Mouse (Mus musculus) forebrain, embryonic 16.5 days (tissue): ENCODE measurements around the gene Trim31. TPM values are rescaled to one million over a fixed set of nuclear protein-coding genes. Genes with fewer than 3 reads are reported as not detected.
A peak's percentile ranks its signal among the peaks of the same experiment; 100 is the strongest.

ENCODE experiments used
- ATAC-seq: fragments of 200-750 bp; cut with Nextera tagmentation; 2 replicates; pipeline ENCODE4 v1.8.0; 2017; ENCODE audit warnings: mild to moderate bottlenecking, moderate library complexity
- H3K27ac ChIP-seq: fragments of 300-500 bp; sonication (generic); 2 replicates; pipeline ENCODE4 v1.5.1; 2014; ENCODE audit warnings: low read length, control low read depth
- H3K27me3 ChIP-seq: fragments of 300-500 bp; sonication (generic); replicated peaks from 2 replicates; pipeline ENCODE4 v1.6.1; 2014; ENCODE audit warnings: low read length; ENCODE audit not compliant: control insufficient read depth, insufficient read depth
- H3K36me3 ChIP-seq: fragments of 300-500 bp; sonication (generic); 2 replicates; pipeline ENCODE4 v1.6.1; 2014; ENCODE audit not compliant: control insufficient read depth, insufficient read depth
- H3K4me1 ChIP-seq: fragments of 300-500 bp; sonication (generic); replicated peaks from 2 replicates; pipeline ENCODE4 v1.6.1; 2014; ENCODE audit warnings: low read length; ENCODE audit not compliant: control insufficient read depth, insufficient read depth
- H3K4me2 ChIP-seq: fragments of 300-500 bp; sonication (generic); 2 replicates; pipeline ENCODE4 v1.6.1; 2014; ENCODE audit warnings: mild to moderate bottlenecking, low read length, control low read depth
- H3K4me3 ChIP-seq: fragments of 300-500 bp; sonication (generic); replicated peaks from 2 replicates; pipeline ENCODE4 v1.5.1; 2014; ENCODE audit warnings: mild to moderate bottlenecking, low read length, control low read depth
- H3K9ac ChIP-seq: fragments of 300-500 bp; sonication (generic); replicated peaks from 2 replicates; pipeline ENCODE4 v1.6.1; 2014; ENCODE audit warnings: low read depth, low read length, control low read depth
- H3K9me3 ChIP-seq: fragments of 300-500 bp; sonication (generic); 2 replicates; pipeline ENCODE4 v1.6.1; 2016; ENCODE audit warnings: low read length; ENCODE audit not compliant: control insufficient read depth
- WGBS: fragments of 180-500 bp; shearing (Covaris S2); extraction: QIAGEN DNeasy Blood & Tissue Kit; methylation state at CpG from one replicate; pipeline ENCODE4 v1.1.7; 2014; 5-methylcytosine and 5-hydroxymethylcytosine counted together
- polyA plus RNA-seq: library from polyadenylated mRNA; unstranded; fragments of >200 nt; fragmentation: Nextera tagmentation; extraction: Ambion mirVana; gene quantifications from 2 replicates; pipeline ENCODE4 v1.2.1, GENCODE M21; 2015

The Trim31 gene
- polyA plus RNA-seq, 1 experiment from 2014 or later: not detected

DNA sequence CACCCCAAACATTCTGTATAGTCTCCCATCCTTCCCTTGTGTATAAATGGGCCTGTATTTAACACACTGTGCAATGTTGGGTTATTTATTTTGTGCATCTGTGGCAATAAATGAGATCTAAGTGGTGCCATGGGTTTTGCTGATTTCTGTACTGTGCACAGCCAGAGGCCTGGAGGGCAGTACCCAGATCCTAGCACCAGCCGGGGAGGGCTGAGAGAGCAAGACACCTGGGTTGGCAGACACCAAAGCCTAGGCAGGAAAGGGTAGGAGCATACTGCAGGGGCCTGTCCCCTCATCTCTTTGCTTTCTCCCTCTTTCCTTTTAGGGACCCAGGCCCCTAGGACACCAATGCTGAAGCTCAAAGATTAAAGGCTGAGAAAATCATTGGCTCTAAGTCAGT is 50.4 kb downstream of the Trim31 start:
- Histone ChIP-seq H3K9ac (no peak overlapping the region), H3K36me3 (peaks cover 8% of the 10 kb centered on the region; the same call in 1 of the 2 replicates), H3K4me1 (peaks cover 21% of the 10 kb centered on the region), H3K4me3 (no peak overlapping the region), H3K9me3 (no peaks in the 10 kb centered on the region), H3K27me3 (peaks cover 23% of the 10 kb centered on the region), H3K4me2 (no peak overlapping the region), H3K27ac (no peak overlapping the region)
- ATAC-seq: no peak
- 85% methylated on average over 1 of the region's 1 CpGs for WGBS

- Histone ChIP-seq H3K27ac (no peak overlapping the region), H3K36me3 (peaks cover 11% of the 10 kb centered on the region; the same call in 1 of the 2 replicates), H3K4me3 (no peak overlapping the region), H3K4me1 (peaks cover 21% of the 10 kb centered on the region), H3K9me3 (no peaks in the 10 kb centered on the region), H3K4me2 (no peak overlapping the region), H3K27me3 (peaks cover 13% of the 10 kb centered on the region), H3K9ac (no peak overlapping the region)
- WGBS: 92% methylated on average over 8 of the region's 8 CpGs
- no peak for ATAC-seq
These were observed 51.3 kb downstream of the Trim31 start for GRCm38 (mm10) chr17:36949265-36949664.

GRCm38 (mm10) chr17:36950981-36951947 is 53.3 kb downstream of the Trim31 start, which contains the start of gene Ppp1r11:
Gene Ppp1r11, minus strand, starts transcription at chr17:36951741.
- ATAC-seq: peak; percentile 96
- Histone ChIP-seq H3K4me2 (peak within 1 kb of the TSS; percentile 93), H3K27ac (peak within 1 kb of the TSS; percentile 88), H3K36me3 (peaks cover 15% of the 10 kb centered on the region; the same call in 1 of the 2 replicates), H3K9me3 (no peaks in the 10 kb centered on the region), H3K4me3 (peak within 1 kb of the TSS; percentile 58), H3K27me3 (no peaks in the 10 kb centered on the region), H3K4me1 (peaks cover 21% of the 10 kb centered on the region), H3K9ac (peak within 1 kb of the TSS; percentile 63)
- 2% methylated on average over 36 of the region's 36 CpGs for WGBS

DNA sequence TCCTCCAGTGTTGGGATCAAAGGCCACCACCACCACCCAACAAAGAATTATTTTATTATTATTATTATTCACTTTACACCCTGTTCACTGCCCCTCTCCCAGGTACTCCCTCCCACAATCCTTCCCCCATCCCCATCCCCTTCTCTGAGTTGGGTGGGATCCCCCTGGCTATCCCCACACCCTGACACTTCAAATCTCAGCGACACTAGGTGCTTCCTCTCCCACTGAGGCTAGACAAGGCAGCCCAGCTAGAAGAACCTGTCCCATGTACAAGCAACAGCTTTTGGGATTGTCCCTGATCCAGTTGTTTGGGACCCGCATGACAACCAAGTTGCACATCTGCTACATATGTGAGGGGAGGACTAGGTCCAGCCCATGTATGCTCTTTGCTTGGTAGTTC is 54.7 kb downstream of the Trim31 start:
- ATAC-seq: no peak
- WGBS: 84% methylated on average over 2 of the region's 2 CpGs
- no peak overlapping the region for H3K4me3 ChIP-seq
- no peak overlapping the region for H3K4me2 ChIP-seq
- H3K9ac ChIP-seq: no peak overlapping the region
- H3K4me1 ChIP-seq: peaks cover 18% of the 10 kb centered on the region
- no peaks in the 10 kb centered on the region for H3K27me3 ChIP-seq
- no peak overlapping the region for H3K27ac ChIP-seq
- no peaks in the 10 kb centered on the region for H3K9me3 ChIP-seq
- H3K36me3 ChIP-seq: peaks cover 15% of the 10 kb centered on the region; the same call in 1 of the 2 replicates

- H3K36me3 ChIP-seq: peaks cover 15% of the 10 kb centered on the region; the same call in 1 of the 2 replicates
- WGBS: 86% methylated on average over 1 of the region's 1 CpGs
These were observed 55.1 kb downstream of the Trim31 start for GRCm38 (mm10) chr17:36953062-36953461.

DNA sequence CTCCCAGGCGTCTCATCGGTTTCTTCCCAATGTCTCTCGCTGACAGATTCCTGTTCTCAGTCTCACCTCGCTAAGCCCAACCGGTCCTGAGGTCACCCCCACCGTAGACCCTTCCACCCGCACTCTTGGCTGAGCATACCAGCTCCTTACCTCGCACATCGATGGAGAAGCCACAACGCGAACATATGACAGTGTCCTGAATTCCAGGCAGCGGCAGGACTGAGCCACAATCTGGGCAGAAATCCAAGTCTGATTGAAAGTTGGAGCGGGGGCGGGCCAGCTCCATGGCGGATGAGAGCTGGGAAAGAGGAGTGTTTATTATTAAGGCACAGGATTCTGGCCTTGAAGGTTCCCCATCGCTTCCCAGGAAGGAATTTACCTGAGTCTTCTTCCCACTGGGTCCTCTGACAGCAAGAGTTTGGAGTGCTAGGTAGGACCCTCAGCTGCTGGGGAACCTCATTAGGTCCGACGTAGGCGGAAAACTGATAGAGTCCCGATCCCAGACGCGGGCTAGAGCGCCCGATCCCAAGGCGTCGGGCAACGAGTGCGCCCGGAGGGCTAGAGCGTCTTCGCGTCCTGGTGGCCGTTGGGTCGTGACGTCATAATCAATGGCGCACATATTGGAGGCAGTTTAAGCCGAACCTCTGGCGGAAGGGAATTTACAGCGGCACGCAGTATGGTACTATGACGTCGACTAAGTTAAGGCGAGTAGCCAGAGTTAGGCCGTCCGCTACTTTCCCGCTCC is 60.3 kb downstream of the Trim31 start, which contains the start of the genes Znrd1 and Znrd1as:
TSS of gene Znrd1 (minus strand) at position 561 of the 745 bp plus-strand sequence.
TSS of gene Znrd1as (plus strand) at position 594 of the 745 bp plus-strand sequence.
- Histone ChIP-seq H3K9ac (peak within 1 kb of the TSS; percentile 83), H3K9me3 (no peaks in the 10 kb centered on the region), H3K4me1 (peaks cover 14% of the 10 kb centered on the region), H3K4me2 (peak within 1 kb of the TSS; percentile 88), H3K27me3 (no peaks in the 10 kb centered on the region), H3K36me3 (peaks cover 7% of the 10 kb centered on the region; the same call in 1 of the 2 replicates), H3K4me3 (peak within 1 kb of the TSS; percentile 55), H3K27ac (peak within 1 kb of the TSS; percentile 82)
- ATAC-seq: peak; percentile 98
- WGBS: under 1% methylated on average over 46 of the region's 46 CpGs

More at GRCm38 (mm10) chr17:36953062-36953461, 55.1 kb downstream of the Trim31 start:
- Histone ChIP-seq H3K4me1 (peaks cover 19% of the 10 kb centered on the region), H3K9me3 (no peaks in the 10 kb centered on the region), H3K4me2 (no peak overlapping the region), H3K27ac (no peak overlapping the region), H3K27me3 (no peaks in the 10 kb centered on the region), H3K9ac (no peak overlapping the region), H3K4me3 (no peak overlapping the region)
- no peak for ATAC-seq

DNA sequence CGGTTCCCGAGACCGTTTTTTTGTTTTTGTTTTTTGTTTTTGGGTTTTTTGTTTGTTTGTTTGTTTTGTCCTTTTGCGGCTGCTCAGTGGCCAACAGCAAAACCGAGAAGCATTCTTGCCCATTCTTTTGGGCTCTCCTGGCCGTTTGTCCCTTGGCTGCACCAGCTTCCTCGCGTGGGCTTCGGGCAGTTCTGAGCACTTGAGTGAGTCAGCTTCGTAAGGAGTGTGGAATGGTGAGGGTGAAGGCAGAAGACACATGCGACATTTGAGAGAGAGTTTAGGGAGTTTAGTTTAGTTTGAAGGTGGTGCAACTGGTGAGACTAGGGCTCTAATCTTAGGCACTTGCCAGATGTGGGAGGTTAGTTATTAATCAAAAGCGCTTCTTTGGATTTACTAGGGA is 61.0 kb downstream of the Trim31 start:
- peak overlapping the region; percentile 83 for H3K9ac ChIP-seq
- H3K36me3 ChIP-seq: peaks cover 7% of the 10 kb centered on the region; the same call in 1 of the 2 replicates
- peak overlapping the region; percentile 55 for H3K4me3 ChIP-seq
- H3K27ac ChIP-seq: no peak overlapping the region
- peak overlapping the region; percentile 88 for H3K4me2 ChIP-seq
- H3K9me3 ChIP-seq: no peaks in the 10 kb centered on the region
- no peaks in the 10 kb centered on the region for H3K27me3 ChIP-seq
- 9% methylated on average over 12 of the region's 12 CpGs for WGBS
- peaks cover 14% of the 10 kb centered on the region for H3K4me1 ChIP-seq
- ATAC-seq: peak; percentile 4; the same call in 1 of the 2 replicates
